Mouse (Mus musculus): ENCODE data around the gene Tnfsf8.

DNA sequence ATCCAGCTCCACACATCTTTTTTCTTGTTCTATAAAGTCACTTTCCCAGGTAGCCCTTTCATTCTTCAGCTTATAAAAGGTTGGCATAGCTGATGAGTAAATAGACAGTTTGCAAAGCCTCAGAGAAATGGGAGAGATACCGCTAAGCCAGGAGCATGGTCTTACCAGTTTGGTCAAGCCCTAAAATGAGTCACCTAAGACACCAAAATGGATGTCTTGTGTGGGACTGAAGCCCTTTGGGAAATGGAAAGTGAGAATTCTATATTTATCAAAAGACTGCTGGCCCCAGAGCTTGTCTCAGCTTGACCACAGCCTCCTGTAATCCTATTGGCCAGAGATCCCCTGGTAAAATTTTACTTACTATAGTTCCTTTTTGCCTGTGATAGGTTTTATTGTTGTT, 9.5 kb upstream of the Tnfsf8 start:
- TF ChIP-seq CTCF (IDR thresholded peaks at IDR 0.05; ENCODE audit: borderline replicate concordance, extremely low read depth, insufficient read depth, insufficient read length), result no peak
- no peak for TF ChIP-seq POLR2A (IDR thresholded peaks at IDR 0.05; ENCODE audit: borderline replicate concordance, extremely low read depth, insufficient read depth, insufficient read length, poor library complexity, severe bottlenecking)
